Mouse (Mus musculus) liver, embryonic 18 days (tissue): ENCODE data around the gene Rab9. TPM values are rescaled to one million over a fixed set of nuclear protein-coding genes. Genes with fewer than 3 reads are reported as not detected.

ENCODE experiments used
- polyA plus RNA-seq: library from polyadenylated mRNA; depleted of rRNA; stranded (reverse); fragments of >200 nt; gene quantifications from 2 replicates; pipeline ENCODE4 v1.2.3, GENCODE M21; 2012; rRNA removed

Rab9 gene
- 23.9 and 28.8 TPM in 2 replicates for polyA plus RNA-seq

GRCm38 (mm10) chrX:166479365-166479983, at the start of gene Rab9:
TSS of gene Rab9 (minus strand) at chrX:166479867.

GRCm38 (mm10) chrX:166518345-166518744, 38.7 kb upstream of the Rab9 start, which contains the start of gene Tceanc:
TSS of gene Tceanc (minus strand) at chrX:166518567.

DNA sequence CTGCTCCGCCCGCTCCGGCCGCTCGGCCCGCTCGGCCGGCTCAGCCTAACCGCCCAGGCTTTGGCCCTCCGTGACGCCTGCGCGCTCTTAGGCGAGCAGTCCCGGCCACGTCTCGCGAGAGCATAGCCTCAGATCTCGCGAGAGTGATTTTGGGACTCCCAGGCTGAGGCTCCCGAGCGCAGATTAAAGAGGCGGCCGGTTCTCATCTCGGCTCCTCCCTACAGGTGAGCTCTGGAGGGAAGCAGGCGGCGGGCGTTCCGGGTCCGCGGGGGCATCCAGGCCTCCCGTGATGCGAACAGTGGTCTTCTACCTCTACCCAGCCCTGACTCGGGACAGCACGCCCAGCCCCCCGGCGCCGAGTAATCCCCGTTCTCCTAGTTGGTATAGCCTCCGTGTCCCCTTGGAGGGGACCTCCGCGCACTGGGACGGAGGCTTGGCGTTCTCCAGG, 39.0 kb downstream of the Rab9 start, which contains the start of gene Ofd1:
TSS of gene Ofd1 (minus strand) at position 89 of the 448 bp plus-strand sequence.

DNA sequence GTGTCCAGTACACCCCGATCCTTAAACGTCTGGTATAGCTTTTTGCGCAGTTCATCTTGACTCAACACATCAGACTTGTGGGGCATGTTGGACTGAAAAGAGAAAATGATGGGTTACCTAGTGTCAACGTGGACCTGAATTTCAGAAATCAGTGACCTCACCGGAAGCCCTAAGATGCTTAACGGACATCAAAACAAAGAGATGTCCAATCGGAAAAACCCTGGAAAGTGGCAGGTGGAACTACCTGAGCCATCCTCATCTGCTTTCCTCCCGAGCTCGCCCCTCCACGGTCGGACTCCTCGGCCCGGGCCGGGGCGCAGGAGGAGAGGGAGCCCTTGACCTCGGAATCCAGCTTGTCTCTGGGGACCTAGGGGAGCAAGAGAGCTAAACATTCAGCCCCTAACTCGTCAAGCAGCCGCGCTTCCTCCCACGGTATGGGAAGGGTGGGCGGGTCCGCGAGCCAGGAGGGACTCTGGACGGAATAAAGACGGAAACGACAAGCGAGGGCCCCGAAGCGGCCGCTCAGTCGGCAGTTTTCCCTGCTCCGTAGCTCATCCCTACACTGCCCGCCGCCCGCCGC, 39.5 kb downstream of the Rab9 start, which contains the start of gene Trappc2:
TSS of gene Trappc2 (plus strand) at position 539 of the 580 bp plus-strand sequence.

Other genes with a start within 250 kb of the Rab9 start
- 1.6 and 1.8 TPM in 2 replicates for gene Gpm6b, start 241.0 kb downstream of the Rab9 start, polyA plus RNA-seq
- gene Trappc2, start 39.3 kb downstream of the Rab9 start, polyA plus RNA-seq = 4.3 and 4.4 TPM in 2 replicates
- 1.4 TPM in 2 replicates for gene Ofd1, start 39.2 kb downstream of the Rab9 start, polyA plus RNA-seq
- 0.82 and 0.90 TPM in 2 replicates for gene Tceanc, start 38.7 kb upstream of the Rab9 start, polyA plus RNA-seq
- gene Egfl6, start 105.9 kb upstream of the Rab9 start, polyA plus RNA-seq = 0.22 and 0.26 TPM in 2 replicates